Comparison of ENCODE assay signal across 7 mouse cellular contexts in the genomic region with DNA sequence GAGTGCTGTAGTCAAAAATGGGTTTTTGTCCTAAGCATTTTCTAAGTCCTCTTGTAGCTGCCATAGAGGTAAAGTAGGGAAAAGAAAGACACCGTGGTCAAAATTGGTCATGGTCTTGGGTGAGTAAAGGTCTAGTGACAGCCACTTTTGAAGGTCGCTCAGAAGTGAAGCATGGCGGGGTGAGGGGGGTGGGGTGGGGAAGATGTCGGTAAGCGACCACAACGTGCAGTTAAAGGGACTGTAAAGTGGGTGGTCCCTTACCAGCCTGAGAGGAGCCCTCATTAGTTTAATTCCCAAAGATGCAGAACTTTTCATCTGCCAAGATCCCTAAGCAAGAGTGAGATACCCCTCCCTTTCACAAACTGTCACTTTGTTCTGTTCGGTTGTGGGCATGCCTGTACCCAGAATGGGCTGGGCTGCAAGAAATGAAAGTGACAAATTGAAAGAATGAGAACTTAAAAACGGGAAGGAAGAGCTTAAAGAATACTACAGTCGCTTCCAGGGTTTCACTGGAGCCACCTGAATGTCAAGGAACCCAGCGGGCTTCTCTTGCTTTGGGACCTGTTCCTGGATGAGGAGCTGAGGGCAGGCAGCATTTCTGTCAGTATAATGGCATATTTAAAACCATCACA. TPM values are rescaled to one million over a fixed set of nuclear protein-coding genes. Genes with fewer than 3 reads are reported as not detected.
DNase-seq lines count a peak whose midpoint lies in the region; ATAC-seq and TF ChIP-seq lines count a peak whose summit lies in the region.

No protein-coding gene starts in this region.

- peak overlapping the region; percentile 71 for H3K4me3 ChIP-seq in lung, postnatal 0 days (ENCODE audit: low read depth, low read length)
- H3K4me3 ChIP-seq in embryonic facial prominence, embryonic 15.5 days (replicated peaks), result peak overlapping the region; percentile 79
- H3K4me3 ChIP-seq in limb, embryonic 13.5 days, result peak overlapping the region; percentile 77
- H3K4me3 ChIP-seq in small intestine, adult 2 months (ENCODE audit: low read depth, low read length), result peak overlapping the region; percentile 81

- no peak for TF ChIP-seq POLR2A in small intestine, adult 2 months (IDR thresholded peaks at IDR 0.05; ENCODE audit: low read depth, low read length)

- H3K27me3 ChIP-seq in lung, postnatal 0 days (replicated peaks; ENCODE audit: insufficient read depth, low read length), result no peaks in the 10 kb centered on the region
- H3K27me3 ChIP-seq in embryonic facial prominence, embryonic 15.5 days, result no peaks in the 10 kb centered on the region
- H3K27me3 ChIP-seq in limb, embryonic 13.5 days, result no peaks in the 10 kb centered on the region
- no peaks in the 10 kb centered on the region for H3K27me3 ChIP-seq in small intestine, adult 2 months (ENCODE audit: control insufficient read depth, insufficient read depth, low read length)

- no peak for ATAC-seq in lung, postnatal 0 days
- ATAC-seq in embryonic facial prominence, embryonic 15.5 days (ENCODE audit: insufficient number of reproducible peaks, low FRiP score, low TSS enrichment, low read depth), result no peak
- no peak for ATAC-seq in limb, embryonic 13.5 days (ENCODE audit: low FRiP score, low read depth)

- no peaks in the 10 kb centered on the region for H3K36me3 ChIP-seq in lung, postnatal 0 days (ENCODE audit: insufficient read depth, low read length)
- H3K36me3 ChIP-seq in embryonic facial prominence, embryonic 15.5 days, result no peaks in the 10 kb centered on the region
- H3K36me3 ChIP-seq in limb, embryonic 13.5 days, result no peaks in the 10 kb centered on the region
- H3K36me3 ChIP-seq in small intestine, adult 2 months (ENCODE audit: control insufficient read depth, insufficient read depth, low read length), result 0 out of 2 replicates have a peak, but pooled peaks cover 1% of the 10 kb centered on the region

- no peaks in the 10 kb centered on the region for H3K9me3 ChIP-seq in lung, postnatal 0 days (ENCODE audit: low read length)
- no peaks in the 10 kb centered on the region for H3K9me3 ChIP-seq in embryonic facial prominence, embryonic 15.5 days (replicated peaks)
- no peaks in the 10 kb centered on the region for H3K9me3 ChIP-seq in limb, embryonic 13.5 days

- no peak overlapping the region for H3K27ac ChIP-seq in lung, postnatal 0 days (ENCODE audit: low read length)
- H3K27ac ChIP-seq in embryonic facial prominence, embryonic 15.5 days (replicated peaks), result no peak overlapping the region
- no peak overlapping the region for H3K27ac ChIP-seq in limb, embryonic 13.5 days
- H3K27ac ChIP-seq in small intestine, adult 2 months (ENCODE audit: insufficient read depth, low read depth, low read length), result no peak overlapping the region

- 11% methylated on average over 10 of the region's 10 CpGs for WGBS in lung, postnatal 0 days
- 7% methylated on average over 10 of the region's 10 CpGs for WGBS in embryonic facial prominence, embryonic 15.5 days
- 11% methylated on average over 10 of the region's 10 CpGs for WGBS in limb, embryonic 13.5 days
- WGBS in small intestine, adult 2 months, result 32% methylated on average over 10 of the region's 10 CpGs

- no peak for TF ChIP-seq EP300 in lung, postnatal 0 days (IDR thresholded peaks at IDR 0.05)

- H3K4me1 ChIP-seq in lung, postnatal 0 days (ENCODE audit: insufficient read depth, low read depth, low read length), result peaks cover 20% of the 10 kb centered on the region; the same call in 1 of the 2 replicates
- H3K4me1 ChIP-seq in embryonic facial prominence, embryonic 15.5 days, result peaks cover 20% of the 10 kb centered on the region
- H3K4me1 ChIP-seq in limb, embryonic 13.5 days, result peaks cover 23% of the 10 kb centered on the region
- no peaks in the 10 kb centered on the region; the same call in 1 of the 2 replicates for H3K4me1 ChIP-seq in small intestine, adult 2 months (ENCODE audit: control insufficient read depth, insufficient read depth, insufficient read length, low read length)

- no peak for TF ChIP-seq CTCF in lung, postnatal 0 days (IDR thresholded peaks at IDR 0.05)
- TF ChIP-seq CTCF in small intestine, adult 2 months (IDR thresholded peaks at IDR 0.05; ENCODE audit: extremely low read depth, insufficient read length, insufficient replicate concordance, low read depth, low read length), result no peak

- peak; percentile 29 for DNase-seq in lung, postnatal 0 days (ENCODE audit: low spot score)
- DNase-seq in lung, postnatal 14 days, result no peak
- no peak for DNase-seq in ovary, postnatal 10 days (ENCODE audit: low spot score)
- DNase-seq in spleen, postnatal 4 days (ENCODE audit: low spot score in 2 of 2), result no peak

- H3K9ac ChIP-seq in lung, postnatal 0 days (replicated peaks; ENCODE audit: low read depth), result peak overlapping the region; percentile 23; the same call in 1 of the 2 replicates
- peak overlapping the region; percentile 65; the same call in 1 of the 2 replicates for H3K9ac ChIP-seq in embryonic facial prominence, embryonic 15.5 days
- H3K9ac ChIP-seq in limb, embryonic 13.5 days, result peak overlapping the region; percentile 76

- peak overlapping the region; percentile 89 for H3K4me2 ChIP-seq in lung, postnatal 0 days (replicated peaks; ENCODE audit: low read depth, low read length)
- H3K4me2 ChIP-seq in embryonic facial prominence, embryonic 15.5 days (replicated peaks), result peak overlapping the region; percentile 84
- H3K4me2 ChIP-seq in limb, embryonic 13.5 days (replicated peaks), result peak overlapping the region; percentile 82

RNA-seq across cellular contexts. Expression of gene Itpr1, which starts 1.5 kb away (rescaled TPM):
- polyA plus RNA-seq in lung, postnatal 0 days (2015; fragmentation: Nextera tagmentation; extraction: Ambion mirVana), result 9.2 and 11.6 TPM in 2 replicates
- polyA plus RNA-seq in embryonic facial prominence, embryonic 15.5 days (2015; fragmentation: Nextera tagmentation; extraction: Ambion mirVana), result 10.8 and 11.3 TPM in 2 replicates
- polyA plus RNA-seq in limb, embryonic 13.5 days (2015; fragmentation: Nextera tagmentation; extraction: Ambion mirVana), result 9.4 and 10.8 TPM in 2 replicates
- polyA plus RNA-seq in small intestine, adult 2 months (2012; rRNA removed), result 4.4 and 4.7 TPM in 2 replicates

RNA-seq across cellular contexts. Expression of gene Sumf1, which starts 29.0 kb away (rescaled TPM):
- polyA plus RNA-seq in lung, postnatal 0 days (2015; fragmentation: Nextera tagmentation; extraction: Ambion mirVana), result 33.4 and 33.9 TPM in 2 replicates
- 24.7 and 28.7 TPM in 2 replicates for polyA plus RNA-seq in embryonic facial prominence, embryonic 15.5 days (2015; fragmentation: Nextera tagmentation; extraction: Ambion mirVana)
- 22.4 and 23.6 TPM in 2 replicates for polyA plus RNA-seq in limb, embryonic 13.5 days (2015; fragmentation: Nextera tagmentation; extraction: Ambion mirVana)
- 24.7 and 36.2 TPM in 2 replicates for polyA plus RNA-seq in small intestine, adult 2 months (2012; rRNA removed)

Comparison
In these comparisons a context has a peak if more than half of its experiments do, and no peak if none do; other contexts are left out.
1. H3K9ac ChIP-seq: peak in every context shown above with its lines; median percentile 76 in limb, embryonic 13.5 days; 65 in embryonic facial prominence, embryonic 15.5 days; 23 in lung, postnatal 0 days.